Mouse (Mus musculus) brain, embryonic 14.5 days (tissue): ENCODE measurements around the gene Tnfrsf13c.

Experiments
- CTCF ChIP-seq: fragments of 200-500 bp; IDR thresholded peaks from 2 replicates; pipeline ENCODE4 v1.5.1; 2012; ENCODE audit warnings: inconsistent platforms, mild to moderate bottlenecking, moderate library complexity, borderline replicate concordance; ENCODE audit not compliant: insufficient read depth, insufficient read length; ENCODE audit errors: extremely low read depth
- POLR2A ChIP-seq: fragments of 200-500 bp; IDR thresholded peaks from 2 replicates; pipeline ENCODE4 v1.6.1; 2012; ENCODE audit warnings: mild to moderate bottlenecking, inconsistent platforms, borderline replicate concordance; ENCODE audit not compliant: poor library complexity, insufficient read depth, insufficient read length, severe bottlenecking; ENCODE audit errors: extremely low read depth

GRCm38 (mm10) chr15:82255248-82255647, 31.1 kb upstream of the Tnfrsf13c start:
- TF ChIP-seq CTCF (peak; percentile 53; the same call in 1 of the 2 replicates), POLR2A (no peak)
